Mouse (Mus musculus) megakaryocyte, embryonic 14.5 days (primary cell): ENCODE measurements around the gene Parp16.

Experiments
- FLI1 ChIP-seq: IDR thresholded peaks from 2 replicates; pipeline ENCODE4 v1.6.1; 2012; ENCODE audit warnings: low read length, inconsistent platforms, mixed read lengths
- GATA1 ChIP-seq: IDR thresholded peaks from 3 replicates; pipeline ENCODE4 v1.6.1; 2012; ENCODE audit warnings: mixed read lengths, low read length, inconsistent platforms, borderline replicate concordance

DNA sequence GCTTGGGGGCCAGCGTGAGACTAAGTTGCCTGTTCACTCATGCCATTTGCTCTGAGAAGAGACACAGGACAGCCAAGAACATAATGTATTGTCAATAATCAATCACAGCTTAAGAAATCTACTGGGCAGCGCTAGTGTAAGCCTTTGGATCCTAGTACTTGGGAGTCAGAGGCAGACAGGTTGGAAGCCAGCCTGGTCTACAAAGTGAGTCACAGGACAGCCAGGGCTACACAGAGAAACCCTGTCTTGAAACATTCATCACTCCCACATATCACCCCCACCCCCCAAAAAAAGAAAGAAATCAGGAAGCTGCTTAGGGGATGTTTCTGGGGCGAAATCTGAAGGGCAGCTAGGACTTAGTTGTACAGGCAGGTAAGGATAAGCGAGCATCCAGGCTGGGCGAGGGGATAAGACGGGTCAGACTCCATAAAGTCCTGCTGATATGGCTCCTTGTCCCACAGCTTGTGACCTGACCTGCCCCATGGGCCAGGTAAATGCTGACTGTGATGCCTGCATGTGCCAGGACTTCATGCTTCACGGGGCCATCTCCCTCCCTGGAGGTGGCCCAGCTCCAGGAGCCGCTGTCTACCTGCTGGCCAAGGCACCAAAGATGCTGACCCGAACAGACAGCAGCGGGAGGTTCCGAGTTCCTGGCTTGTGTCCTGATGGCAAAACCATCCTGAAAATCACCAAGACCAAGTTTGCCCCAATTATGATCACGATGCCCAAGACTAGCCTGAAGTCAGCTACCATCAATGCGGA is 78.1 kb downstream of the Parp16 start:
- TF ChIP-seq GATA1 (no peak), FLI1 (no peak)
